Mouse (Mus musculus): ENCODE data around the gene C2cd6.

DNA sequence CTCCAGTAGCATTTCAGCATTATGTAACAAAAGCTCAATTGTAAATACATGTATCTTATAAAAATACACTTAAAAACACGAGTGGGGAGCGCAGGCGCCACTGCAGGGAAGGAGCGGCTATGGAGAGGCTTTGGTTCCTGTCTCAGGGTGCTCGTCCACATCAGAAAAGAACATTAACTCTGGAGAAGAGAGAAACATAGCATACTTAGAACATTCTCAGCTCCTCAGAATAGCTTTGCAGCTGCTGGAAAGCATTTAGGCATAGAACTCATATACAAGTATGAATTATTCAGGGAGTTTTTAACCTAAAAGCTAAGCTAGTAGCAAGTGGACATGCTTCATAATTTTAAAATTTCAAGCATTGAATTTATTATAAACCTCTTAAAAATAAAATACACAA lies 6.3 kb upstream of the C2cd6 start:
- no peak for TF ChIP-seq NRF1 (IDR thresholded peaks at IDR 0.05; ENCODE audit: insufficient read depth, low read depth, low read length, poor library complexity, severe bottlenecking)
- TF ChIP-seq POLR2AphosphoS5 (IDR thresholded peaks at IDR 0.05; ENCODE audit: borderline replicate concordance, low read depth, low read length) = no peak
- no peak for TF ChIP-seq POLR2A (IDR thresholded peaks at IDR 0.05; ENCODE audit: control insufficient read depth in 1 of 2, insufficient read depth in 1 of 2, low read depth in 1 of 2, low read length in 2 of 2, poor library complexity in 1 of 2)
- no peak for TF ChIP-seq RCOR1 (IDR thresholded peaks at IDR 0.05; ENCODE audit: low read depth, low read length)

Measured in MEL (cell line).